Mouse (Mus musculus) midbrain, embryonic 13.5 days (tissue): ENCODE data around the gene Chn2. TPM values are rescaled to one million over a fixed set of nuclear protein-coding genes. Genes with fewer than 3 reads are reported as not detected.
"Not testable (repeated sequence)": the region's sequence is repeated elsewhere in the genome, so short reads cannot be mapped to it uniquely, and the experiment has no call there.

ENCODE experiments used
- ATAC-seq: fragments of 200-750 bp; cut with Nextera tagmentation; 2 replicates; pipeline ENCODE4 v1.8.0; 2017; ENCODE audit warnings: mild to moderate bottlenecking, moderate TSS enrichment, moderate library complexity
- H3K27ac ChIP-seq: fragments of 300-500 bp; sonication (generic); 2 replicates; pipeline ENCODE4 v1.5.1; 2015; ENCODE audit warnings: inconsistent platforms, mild to moderate bottlenecking, moderate library complexity
- H3K27me3 ChIP-seq: fragments of 300-500 bp; sonication (generic); 2 replicates; pipeline ENCODE4 v1.6.1; 2015; ENCODE audit warnings: mild to moderate bottlenecking, inconsistent platforms
- H3K36me3 ChIP-seq: fragments of 300-500 bp; sonication (generic); 2 replicates; pipeline ENCODE4 v1.6.1; 2015; ENCODE audit warnings: mild to moderate bottlenecking, inconsistent platforms
- H3K4me1 ChIP-seq: fragments of 300-500 bp; sonication (generic); replicated peaks from 2 replicates; pipeline ENCODE4 v1.6.1; 2015; ENCODE audit warnings: inconsistent platforms
- H3K4me2 ChIP-seq: fragments of 300-500 bp; sonication (generic); replicated peaks from 2 replicates; pipeline ENCODE4 v1.6.1; 2015; ENCODE audit warnings: moderate library complexity, mild to moderate bottlenecking, inconsistent platforms
- H3K4me3 ChIP-seq: fragments of 300-500 bp; sonication (generic); replicated peaks from 2 replicates; pipeline ENCODE4 v1.5.1; 2015; ENCODE audit warnings: mild to moderate bottlenecking, inconsistent platforms
- H3K9ac ChIP-seq: fragments of 300-500 bp; sonication (generic); replicated peaks from 2 replicates; pipeline ENCODE4 v1.6.1; 2015; ENCODE audit warnings: mild to moderate bottlenecking, inconsistent platforms
- H3K9me3 ChIP-seq: fragments of 300-500 bp; sonication (generic); 2 replicates; pipeline ENCODE4 v1.6.1; 2016; ENCODE audit warnings: mild to moderate bottlenecking, inconsistent platforms
- WGBS: fragments of 180-500 bp; shearing (Covaris S2); methylation state at CpG from one replicate; pipeline ENCODE4 v1.1.7; 2015; 5-methylcytosine and 5-hydroxymethylcytosine counted together
- polyA plus RNA-seq: library from polyadenylated mRNA; unstranded; fragments of >200 nt; fragmentation: Nextera tagmentation; extraction: Ambion mirVana; gene quantifications from 2 replicates; pipeline ENCODE4 v1.2.1, GENCODE M21; 2015

The Chn2 gene
- polyA plus RNA-seq, 1 experiment from 2014 or later: 28.8 TPM

DNA sequence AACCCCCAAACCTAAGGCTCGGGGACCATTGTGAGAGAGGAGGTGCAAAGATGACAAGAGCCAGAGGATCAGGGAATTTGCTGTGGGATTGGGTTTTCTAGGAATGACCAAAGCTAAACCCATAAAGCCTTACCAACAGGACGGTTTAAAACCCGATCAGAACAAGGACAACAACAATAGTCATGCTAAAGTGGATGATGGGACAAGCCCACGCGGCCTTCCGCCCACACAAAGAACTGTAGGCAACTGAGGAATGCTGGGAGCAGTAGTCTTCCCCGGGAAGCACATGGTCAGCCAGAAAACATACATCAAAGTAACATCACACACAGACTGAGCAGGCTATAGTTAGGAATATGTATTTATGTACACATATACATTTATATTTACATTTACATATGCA lies 125.9 kb downstream of the Chn2 start:
- Histone ChIP-seq H3K9me3 (no peaks in the 10 kb centered on the region), H3K9ac (no peak overlapping the region), H3K27ac (no peak overlapping the region), H3K4me1 (0 out of 2 replicates have a peak, but pooled peaks cover 7% of the 10 kb centered on the region), H3K27me3 (no peaks in the 10 kb centered on the region), H3K4me3 (no peak overlapping the region), H3K4me2 (no peak overlapping the region), H3K36me3 (no peaks in the 10 kb centered on the region)
- ATAC-seq: no peak
- WGBS: 86% methylated on average over 7 of the region's 7 CpGs

- no peaks in the 10 kb centered on the region for H3K36me3 ChIP-seq
Measured at GRCm38 (mm10) chr6:54165863-54166262, 126.5 kb downstream of the Chn2 start.

DNA sequence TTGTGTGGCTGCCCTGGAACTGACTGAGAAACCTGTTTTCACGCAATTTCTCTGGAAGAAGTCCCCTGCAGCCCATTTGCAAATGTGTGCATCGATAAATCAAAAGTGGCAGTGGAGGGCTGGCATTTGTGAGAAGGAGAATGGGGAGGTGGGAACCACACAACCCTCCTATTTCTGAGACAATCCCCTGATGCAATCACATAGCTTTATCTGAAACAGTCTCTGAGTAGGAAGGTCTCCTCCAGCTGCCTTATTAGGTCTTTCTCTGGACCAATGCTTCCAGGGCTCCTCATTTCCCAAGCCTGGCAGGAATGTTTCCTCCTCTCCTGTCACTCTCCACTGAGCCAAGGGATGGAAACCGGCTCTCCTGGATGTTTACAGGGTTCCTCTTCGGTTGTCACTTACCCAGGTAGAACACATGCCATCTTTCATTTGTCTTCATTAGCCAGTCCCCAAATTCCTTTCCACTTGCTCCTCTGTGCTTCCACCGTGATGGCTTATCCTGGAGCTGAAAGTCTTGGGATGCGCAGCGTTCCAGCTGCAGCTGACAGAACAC lies 127.7 kb downstream of the Chn2 start:
- no peak for ATAC-seq
- 64% methylated on average over 7 of the region's 7 CpGs for WGBS

More at GRCm38 (mm10) chr6:54165863-54166262, 126.5 kb downstream of the Chn2 start:
- H3K4me3 ChIP-seq: no peak overlapping the region
- H3K27me3 ChIP-seq: no peaks in the 10 kb centered on the region
- no peak overlapping the region for H3K27ac ChIP-seq
- H3K9me3 ChIP-seq: no peaks in the 10 kb centered on the region
- 0 out of 2 replicates have a peak, but pooled peaks cover 12% of the 10 kb centered on the region for H3K4me1 ChIP-seq
- no peak for ATAC-seq
- WGBS: 93% methylated on average over 4 of the region's 4 CpGs
- H3K4me2 ChIP-seq: no peak overlapping the region
- no peak overlapping the region for H3K9ac ChIP-seq

GRCm38 (mm10) chr6:54170286-54170894 lies 131.0 kb downstream of the Chn2 start:
- no peaks in the 10 kb centered on the region for H3K9me3 ChIP-seq
- peak overlapping the region; percentile 45; the same call in 1 of the 2 replicates for H3K27ac ChIP-seq
- H3K27me3 ChIP-seq: no peaks in the 10 kb centered on the region
- no peak overlapping the region for H3K9ac ChIP-seq
- H3K4me1 ChIP-seq: 0 out of 2 replicates have a peak, but pooled peaks cover 17% of the 10 kb centered on the region
- ATAC-seq: no peak
- H3K4me2 ChIP-seq: no peak overlapping the region
- H3K36me3 ChIP-seq: no peaks in the 10 kb centered on the region
- 67% methylated on average over 11 of the region's 11 CpGs for WGBS
- no peak overlapping the region for H3K4me3 ChIP-seq

More for the DNA sequence above, 127.7 kb downstream of the Chn2 start:
- Histone ChIP-seq H3K4me3 (no peak overlapping the region), H3K9ac (no peak overlapping the region), H3K36me3 (no peaks in the 10 kb centered on the region), H3K27me3 (no peaks in the 10 kb centered on the region), H3K4me2 (no peak overlapping the region), H3K9me3 (no peaks in the 10 kb centered on the region), H3K27ac (no peak overlapping the region), H3K4me1 (0 out of 2 replicates have a peak, but pooled peaks cover 12% of the 10 kb centered on the region)

GRCm38 (mm10) chr6:54171385-54171784 lies 132.0 kb downstream of the Chn2 start:
- 0 out of 2 replicates have a peak, but pooled peaks have one; percentile 20 for ATAC-seq
- Histone ChIP-seq H3K27me3 (no peaks in the 10 kb centered on the region), H3K4me1 (0 out of 2 replicates have a peak, but pooled peaks cover 17% of the 10 kb centered on the region), H3K9me3 (no peaks in the 10 kb centered on the region), H3K4me3 (no peak overlapping the region), H3K36me3 (no peaks in the 10 kb centered on the region), H3K4me2 (no peak overlapping the region), H3K27ac (no peak overlapping the region), H3K9ac (no peak overlapping the region)
- 75% methylated on average over 6 of the region's 6 CpGs for WGBS

GRCm38 (mm10) chr6:54175473-54176215 lies 136.3 kb downstream of the Chn2 start:
- no peaks in the 10 kb centered on the region for H3K36me3 ChIP-seq

DNA sequence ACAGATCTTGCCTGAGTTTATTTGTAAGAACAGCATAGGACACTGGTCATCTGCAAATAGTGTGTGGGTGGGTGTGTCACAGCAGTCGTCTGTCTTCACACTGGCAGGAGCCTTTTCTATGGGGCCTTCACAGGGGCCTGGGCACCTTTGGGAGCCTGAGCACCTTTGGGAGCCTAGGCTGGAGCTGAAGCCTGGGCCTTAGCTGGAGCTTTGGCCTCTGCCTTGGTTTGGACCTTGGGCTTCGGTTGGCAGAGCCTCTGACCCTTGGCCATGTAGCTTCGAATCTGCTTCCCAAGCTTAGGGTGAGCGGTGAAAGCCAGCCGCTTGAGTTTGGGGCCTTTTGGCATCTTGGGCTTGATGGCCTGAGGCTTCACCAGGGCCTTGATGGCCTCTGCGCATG lies 137.7 kb downstream of the Chn2 start:
- H3K9ac ChIP-seq, H3K27me3 ChIP-seq, H3K9me3 ChIP-seq, H3K27ac ChIP-seq, H3K36me3 ChIP-seq, ATAC-seq, H3K4me2 ChIP-seq, H3K4me1 ChIP-seq, H3K4me3 ChIP-seq: not testable (repeated sequence)
- 95% methylated on average over 6 of the region's 6 CpGs for WGBS

More at GRCm38 (mm10) chr6:54175473-54176215, 136.3 kb downstream of the Chn2 start:
- no peak for ATAC-seq
- no peak overlapping the region for H3K27ac ChIP-seq
- H3K27me3 ChIP-seq: no peaks in the 10 kb centered on the region
- no peak overlapping the region for H3K4me2 ChIP-seq
- 84% methylated on average over 8 of the region's 8 CpGs for WGBS
- H3K9me3 ChIP-seq: no peaks in the 10 kb centered on the region
- H3K4me3 ChIP-seq: no peak overlapping the region
- H3K9ac ChIP-seq: no peak overlapping the region
- 0 out of 2 replicates have a peak, but pooled peaks cover 9% of the 10 kb centered on the region for H3K4me1 ChIP-seq

GRCm38 (mm10) chr6:54179056-54179873 lies 139.9 kb downstream of the Chn2 start:
- 83% methylated on average over 1 of the region's 1 CpGs for WGBS
- Histone ChIP-seq H3K9me3 (no peaks in the 10 kb centered on the region), H3K36me3 (no peaks in the 10 kb centered on the region), H3K27me3 (no peaks in the 10 kb centered on the region), H3K4me2 (no peak overlapping the region), H3K4me1 (peaks cover 11% of the 10 kb centered on the region), H3K27ac (no peak overlapping the region), H3K4me3 (no peak overlapping the region), H3K9ac (no peak overlapping the region)
- ATAC-seq: no peak

GRCm38 (mm10) chr6:54179874-54180212 lies 140.5 kb downstream of the Chn2 start:
- 95% methylated on average over 6 of the region's 6 CpGs for WGBS
- no peak overlapping the region for H3K9ac ChIP-seq
- H3K4me2 ChIP-seq: no peak overlapping the region
- no peaks in the 10 kb centered on the region for H3K36me3 ChIP-seq
- no peak overlapping the region for H3K4me3 ChIP-seq
- no peaks in the 10 kb centered on the region for H3K27me3 ChIP-seq
- no peak overlapping the region for H3K27ac ChIP-seq
- ATAC-seq: no peak
- peaks cover 15% of the 10 kb centered on the region for H3K4me1 ChIP-seq
- no peaks in the 10 kb centered on the region for H3K9me3 ChIP-seq

GRCm38 (mm10) chr6:54183825-54184578 lies 144.6 kb downstream of the Chn2 start:
- peak; percentile 48; the same call in 1 of the 2 replicates for ATAC-seq
- Histone ChIP-seq H3K9ac (no peak overlapping the region), H3K27ac (peak overlapping the region; percentile 15; the same call in 1 of the 2 replicates)

More at GRCm38 (mm10) chr6:54183825-54184578, 144.6 kb downstream of the Chn2 start:
- no peak overlapping the region for H3K4me3 ChIP-seq
- H3K27me3 ChIP-seq: no peaks in the 10 kb centered on the region
- H3K9me3 ChIP-seq: no peaks in the 10 kb centered on the region
- WGBS: 48% methylated on average over 14 of the region's 14 CpGs
- H3K4me1 ChIP-seq: peaks cover 15% of the 10 kb centered on the region
- no peaks in the 10 kb centered on the region for H3K36me3 ChIP-seq
- H3K4me2 ChIP-seq: no peak overlapping the region
